Comparison of ENCODE assay signal across 34 mouse cellular contexts in genomic region chr19:56355201-56355600, GRCm38 (mm10). TPM values are rescaled to one million over a fixed set of nuclear protein-coding genes. Genes with fewer than 3 reads are reported as not detected.
"Had no signal": no experiment of that assay in that cellular context is flagged by ENCODE, and none has a peak within 500 bp of the region (broad histone marks: within the 10 kb centered on the region; RNA-seq: fewer than 3 reads in every experiment).

No protein-coding gene starts in this region.

- H3K27me3 ChIP-seq: limb, embryonic 13.5 days; limb, embryonic 15.5 days; liver, embryonic 12.5 days; liver, embryonic 13.5 days; lung, embryonic 15.5 days; midbrain, embryonic 13.5 days; midbrain, embryonic 15.5 days; neural tube, embryonic 12.5 days; neural tube, embryonic 13.5 days had no signal

- DNase-seq: left cerebral cortex, postnatal 4 days; liver; liver, embryonic 13.5 days; liver, postnatal 0 days; lung, adult 18-20 months; lung, adult 2 months; lung, embryonic 14.5 days; lung, postnatal 10 days; lung, postnatal 14 days; lung, postnatal 36 days; lung, postnatal 4 days; midbrain, embryonic 14.5 days had no signal

- H3K36me3 ChIP-seq: limb, embryonic 10.5 days; limb, embryonic 12.5 days; limb, embryonic 13.5 days; limb, embryonic 15.5 days; liver, embryonic 12.5 days; liver, embryonic 13.5 days; liver, embryonic 15.5 days; lung, embryonic 15.5 days; midbrain, embryonic 10.5 days; midbrain, embryonic 12.5 days; midbrain, embryonic 13.5 days; midbrain, embryonic 15.5 days; neural tube, embryonic 12.5 days; neural tube, embryonic 13.5 days had no signal

- H3K27ac ChIP-seq: limb, embryonic 10.5 days; limb, embryonic 12.5 days; limb, embryonic 13.5 days; limb, embryonic 15.5 days; liver, embryonic 12.5 days; liver, embryonic 13.5 days; liver, embryonic 14.5 days; liver, embryonic 15.5 days; lung, embryonic 15.5 days; macrophage; midbrain, embryonic 10.5 days; midbrain, embryonic 12.5 days; midbrain, embryonic 13.5 days; midbrain, embryonic 15.5 days; neural tube, embryonic 12.5 days; neural tube, embryonic 13.5 days had no signal

- H3K4me3 ChIP-seq: limb, embryonic 10.5 days; limb, embryonic 12.5 days; limb, embryonic 13.5 days; limb, embryonic 15.5 days; liver, embryonic 12.5 days; liver, embryonic 13.5 days; liver, embryonic 15.5 days; lung, embryonic 15.5 days; megakaryocyte, embryonic 14.5 days; midbrain, embryonic 10.5 days; midbrain, embryonic 12.5 days; midbrain, embryonic 13.5 days; midbrain, embryonic 15.5 days; myocyte; neural tube, embryonic 12.5 days; neural tube, embryonic 13.5 days had no signal

- H3K9me3 ChIP-seq: limb, embryonic 10.5 days; limb, embryonic 13.5 days; limb, embryonic 15.5 days; liver, embryonic 12.5 days; liver, embryonic 15.5 days; lung, embryonic 15.5 days; midbrain, embryonic 12.5 days; midbrain, embryonic 15.5 days; neural tube, embryonic 12.5 days had no signal

- H3K9ac ChIP-seq: limb, embryonic 12.5 days; limb, embryonic 13.5 days; limb, embryonic 15.5 days; liver, embryonic 12.5 days; liver, embryonic 13.5 days; liver, embryonic 14.5 days; liver, embryonic 15.5 days; liver, postnatal 0 days; lung, embryonic 14.5 days; lung, embryonic 15.5 days; midbrain, embryonic 12.5 days; midbrain, embryonic 13.5 days; midbrain, embryonic 15.5 days; neural tube, embryonic 12.5 days; neural tube, embryonic 13.5 days had no signal

- ATAC-seq: liver, embryonic 12.5 days; liver, postnatal 0 days; lung, postnatal 0 days; midbrain, embryonic 13.5 days; midbrain, embryonic 15.5 days; midbrain, embryonic 16.5 days had no signal

- H3K4me1 ChIP-seq: limb, embryonic 12.5 days; liver, embryonic 13.5 days; liver, embryonic 15.5 days; midbrain, embryonic 15.5 days; neural tube, embryonic 12.5 days; neural tube, embryonic 13.5 days had no signal

- H3K4me2 ChIP-seq: limb, embryonic 12.5 days; limb, embryonic 13.5 days; limb, embryonic 15.5 days; liver, embryonic 11.5 days; liver, embryonic 12.5 days; liver, embryonic 13.5 days; liver, embryonic 15.5 days; lung, embryonic 14.5 days; lung, embryonic 15.5 days; midbrain, embryonic 11.5 days; midbrain, embryonic 12.5 days; midbrain, embryonic 13.5 days; midbrain, embryonic 15.5 days; neural tube, embryonic 12.5 days; neural tube, embryonic 13.5 days had no signal

RNA-seq across cellular contexts. Expression of gene Nrap, which starts 34.6 kb away (rescaled TPM):
- total RNA-seq: monocyte, adult 5-6 weeks had no signal
